8 mouse cellular contexts compared by ENCODE assay signal in the genomic region with DNA sequence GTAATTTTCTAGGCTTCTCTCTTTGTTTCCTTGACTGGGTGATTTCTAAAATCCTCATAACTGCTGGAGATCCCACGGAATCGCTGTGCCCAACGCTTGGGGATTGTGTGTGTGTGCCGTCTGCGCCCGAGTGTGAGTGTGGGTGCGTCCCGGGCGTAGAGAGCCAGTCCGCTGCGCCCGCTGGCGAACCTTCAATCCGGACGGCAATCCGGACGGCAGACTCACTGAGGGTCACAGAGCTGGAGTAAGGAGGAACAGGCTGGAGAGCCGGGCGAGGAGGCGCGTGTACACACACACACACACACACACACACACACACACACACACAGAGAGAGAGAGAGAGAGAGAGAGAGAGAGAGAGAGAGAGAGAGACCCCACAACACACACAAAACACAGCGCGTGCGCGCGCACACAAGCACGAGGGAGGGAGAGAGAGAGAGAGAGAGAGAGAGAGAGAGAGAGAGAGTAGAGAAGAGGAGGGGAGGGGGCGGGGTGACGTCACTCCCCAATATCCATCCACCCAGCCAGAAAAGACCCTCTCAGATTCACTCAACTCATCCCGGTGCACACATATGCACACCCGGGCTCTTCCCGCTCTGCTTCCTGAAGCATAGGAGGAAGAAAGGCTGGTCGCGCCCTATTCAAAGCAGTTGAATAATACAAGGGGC.
DNase-seq lines count a peak whose midpoint lies in the region; ATAC-seq lines count a peak whose summit lies in the region.

No protein-coding gene starts in this region.

- ATAC-seq in forebrain, embryonic 15.5 days (replicated peaks), result peak; percentile 76
- peak; percentile 88 for ATAC-seq in hindbrain, embryonic 11.5 days (ENCODE audit: low FRiP score)
- peak; percentile 84 for ATAC-seq in midbrain, embryonic 11.5 days (ENCODE audit: low FRiP score)
- ATAC-seq in stomach, embryonic 15.5 days (ENCODE audit: insufficient read depth, low FRiP score, low read depth), result peak; percentile 73

- DNase-seq in WW6 (ENCODE audit: low read depth, low spot score) (peak; percentile 29), MN1 (ENCODE audit: low spot score) (no peak)
- DNase-seq in cerebellum, adult 18-20 months, result peak; percentile 68 to 78
- DNase-seq in hindbrain, embryonic 11.5 days (ENCODE audit: low spot score), result peak; percentile 87
- DNase-seq in limb, embryonic 10.5 days (ENCODE audit: low spot score), result peak; percentile 82
- peak; percentile 97 for DNase-seq in midbrain, embryonic 11.5 days (ENCODE audit: low spot score, missing footprints)

- peak overlapping the region; percentile 92 for H3K9ac ChIP-seq in forebrain, embryonic 15.5 days (replicated peaks)
- H3K9ac ChIP-seq in hindbrain, embryonic 11.5 days (ENCODE audit: low read depth, low read length), result peak overlapping the region; percentile 90
- H3K9ac ChIP-seq in midbrain, embryonic 11.5 days (ENCODE audit: low read length), result peak overlapping the region; percentile 84
- peak overlapping the region; percentile 88 for H3K9ac ChIP-seq in stomach, embryonic 15.5 days

- under 1% methylated on average over 33 of the region's 34 CpGs for WGBS in forebrain, embryonic 15.5 days
- WGBS in hindbrain, embryonic 11.5 days, result under 1% methylated on average over 34 of the region's 34 CpGs
- WGBS in limb, embryonic 10.5 days, result under 1% methylated on average over 33 of the region's 34 CpGs
- 0% methylated on average over 33 of the region's 34 CpGs for WGBS in midbrain, embryonic 11.5 days
- WGBS in stomach, embryonic 15.5 days, result under 1% methylated on average over 33 of the region's 34 CpGs

- no peaks in the 10 kb centered on the region for H3K36me3 ChIP-seq in forebrain, embryonic 15.5 days
- H3K36me3 ChIP-seq in hindbrain, embryonic 11.5 days (ENCODE audit: control insufficient read depth, insufficient read depth, low read length), result no peaks in the 10 kb centered on the region
- H3K36me3 ChIP-seq in limb, embryonic 10.5 days, result no peaks in the 10 kb centered on the region
- H3K36me3 ChIP-seq in midbrain, embryonic 11.5 days (ENCODE audit: control insufficient read depth, insufficient read depth, low read length), result no peaks in the 10 kb centered on the region
- no peaks in the 10 kb centered on the region for H3K36me3 ChIP-seq in stomach, embryonic 15.5 days

- peaks cover 19% of the 10 kb centered on the region for H3K4me1 ChIP-seq in forebrain, embryonic 15.5 days
- H3K4me1 ChIP-seq in hindbrain, embryonic 11.5 days (replicated peaks; ENCODE audit: control insufficient read depth, insufficient read depth, low read length), result no peaks in the 10 kb centered on the region
- H3K4me1 ChIP-seq in limb, embryonic 10.5 days, result peaks cover 20% of the 10 kb centered on the region
- H3K4me1 ChIP-seq in midbrain, embryonic 11.5 days (ENCODE audit: control insufficient read depth, insufficient read depth, low read length), result peaks cover 4% of the 10 kb centered on the region
- H3K4me1 ChIP-seq in stomach, embryonic 15.5 days, result no peaks in the 10 kb centered on the region

- H3K4me2 ChIP-seq in forebrain, embryonic 15.5 days (replicated peaks), result peak overlapping the region; percentile 84
- H3K4me2 ChIP-seq in hindbrain, embryonic 11.5 days (replicated peaks; ENCODE audit: low read depth, low read length), result peak overlapping the region; percentile 80
- H3K4me2 ChIP-seq in midbrain, embryonic 11.5 days, result peak overlapping the region; percentile 88
- peak overlapping the region; percentile 78 for H3K4me2 ChIP-seq in stomach, embryonic 15.5 days

- H3K9me3 ChIP-seq in forebrain, embryonic 15.5 days, result no peaks in the 10 kb centered on the region
- no peaks in the 10 kb centered on the region for H3K9me3 ChIP-seq in hindbrain, embryonic 11.5 days (ENCODE audit: control insufficient read depth, low read length)
- no peaks in the 10 kb centered on the region for H3K9me3 ChIP-seq in limb, embryonic 10.5 days (replicated peaks)
- no peaks in the 10 kb centered on the region for H3K9me3 ChIP-seq in midbrain, embryonic 11.5 days (ENCODE audit: control insufficient read depth, low read length)
- no peaks in the 10 kb centered on the region for H3K9me3 ChIP-seq in stomach, embryonic 15.5 days

- H3K27me3 ChIP-seq in forebrain, embryonic 15.5 days, result no peaks in the 10 kb centered on the region
- H3K27me3 ChIP-seq in hindbrain, embryonic 11.5 days (ENCODE audit: control insufficient read depth, insufficient read depth, low read length), result no peaks in the 10 kb centered on the region
- H3K27me3 ChIP-seq in limb, embryonic 10.5 days (ENCODE audit: low read depth, poor library complexity, severe bottlenecking), result 0 out of 2 replicates have a peak, but pooled peaks cover 4% of the 10 kb centered on the region
- no peaks in the 10 kb centered on the region for H3K27me3 ChIP-seq in midbrain, embryonic 11.5 days (ENCODE audit: control insufficient read depth, insufficient read depth, low read length)
- H3K27me3 ChIP-seq in stomach, embryonic 15.5 days (replicated peaks), result no peaks in the 10 kb centered on the region

- H3K4me3 ChIP-seq in forebrain, embryonic 15.5 days, result peak overlapping the region; percentile 83
- H3K4me3 ChIP-seq in hindbrain, embryonic 11.5 days (ENCODE audit: low read depth, low read length), result peak overlapping the region; percentile 73
- peak overlapping the region; percentile 79 for H3K4me3 ChIP-seq in limb, embryonic 10.5 days
- peak overlapping the region; percentile 77 for H3K4me3 ChIP-seq in midbrain, embryonic 11.5 days (ENCODE audit: low read depth, low read length)
- H3K4me3 ChIP-seq in stomach, embryonic 15.5 days (replicated peaks), result peak overlapping the region; percentile 85

- H3K27ac ChIP-seq in forebrain, embryonic 15.5 days (replicated peaks), result peak overlapping the region; percentile 98
- peak overlapping the region; percentile 91 for H3K27ac ChIP-seq in hindbrain, embryonic 11.5 days (ENCODE audit: low read depth, low read length)
- H3K27ac ChIP-seq in limb, embryonic 10.5 days, result peak overlapping the region; percentile 99
- peak overlapping the region; percentile 55 for H3K27ac ChIP-seq in midbrain, embryonic 11.5 days (ENCODE audit: low read depth, low read length)
- H3K27ac ChIP-seq in stomach, embryonic 15.5 days, result peak overlapping the region; percentile 93
